Mouse (Mus musculus): Measurements from ENCODE around the gene Dip2b.

GRCm38 (mm10) chr15:100179685-100180084 lies 141.2 kb downstream of the Dip2b start:
- TF ChIP-seq CTCF (IDR thresholded peaks at IDR 0.05; ENCODE audit: low read depth) (no peak), EP300 (IDR thresholded peaks at IDR 0.05; ENCODE audit: low read depth) (no peak)

Data from liver, postnatal 0 days (tissue).